Mouse (Mus musculus) cerebellum, adult 9-11 months (tissue): Measurements from ENCODE around the gene Rps23.

Source experiments
- DNase-seq: peaks from one replicate; pipeline ENCODE4 v3.0.0; 2022

Gene Rps23

DNA sequence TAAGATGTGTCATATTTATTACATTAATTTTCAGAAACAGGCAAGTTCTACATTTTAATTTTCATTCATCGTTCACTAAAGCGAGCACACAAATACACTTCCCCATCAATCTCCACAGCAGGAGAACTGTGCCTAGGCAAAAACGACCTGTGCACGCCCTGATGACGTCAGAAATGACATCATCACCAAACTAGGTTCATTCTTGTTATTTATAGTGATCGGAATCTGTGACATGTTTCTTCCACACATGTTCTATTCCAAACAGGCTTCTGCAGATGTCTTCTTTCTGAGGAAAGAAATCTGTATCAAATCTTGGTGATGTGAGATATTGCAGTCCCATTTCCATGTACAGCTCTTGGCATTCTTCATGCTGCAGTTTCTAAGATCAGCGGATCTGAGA lies 13.1 kb downstream of the Rps23 start:
- no peak for DNase-seq

DNA sequence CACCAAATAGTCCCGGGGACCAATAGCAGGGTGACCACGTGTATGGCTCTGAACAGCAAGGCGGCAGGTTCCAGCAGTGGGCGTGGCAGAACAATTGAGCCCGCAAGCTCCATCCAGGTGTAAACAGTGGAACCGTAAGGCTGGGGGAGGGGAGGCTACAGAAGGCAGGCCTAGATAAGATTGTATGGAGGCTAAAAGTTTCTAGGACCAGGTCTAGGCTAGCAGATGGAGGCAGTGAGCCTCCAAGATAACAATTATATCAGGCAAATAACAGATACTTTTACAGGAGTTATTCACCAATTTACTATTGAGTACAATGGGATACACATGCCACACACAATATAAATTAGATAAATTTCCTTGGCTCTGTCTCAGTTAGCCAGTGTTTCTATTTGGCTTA lies 16.4 kb downstream of the Rps23 start:
- no peak for DNase-seq

DNA sequence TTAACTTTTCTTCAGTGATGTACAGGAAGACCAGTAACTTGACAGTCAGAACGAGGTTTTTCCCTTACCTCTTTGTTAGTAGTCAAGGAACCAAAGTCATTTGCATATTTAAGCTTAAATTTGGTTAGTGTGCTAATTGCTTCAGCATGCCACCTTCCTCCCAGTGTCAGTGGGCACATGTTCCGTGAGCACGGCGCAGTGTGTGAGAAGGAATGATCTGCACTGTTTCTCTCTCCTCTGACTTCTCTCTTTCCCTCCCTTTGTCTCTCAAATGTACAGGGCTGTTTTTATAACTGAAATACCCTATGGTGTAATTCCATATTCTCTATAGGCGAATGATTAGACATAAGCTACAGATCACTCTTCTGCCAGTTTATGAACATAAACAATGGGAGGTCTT lies 16.8 kb downstream of the Rps23 start:
- DNase-seq = no peak

DNA sequence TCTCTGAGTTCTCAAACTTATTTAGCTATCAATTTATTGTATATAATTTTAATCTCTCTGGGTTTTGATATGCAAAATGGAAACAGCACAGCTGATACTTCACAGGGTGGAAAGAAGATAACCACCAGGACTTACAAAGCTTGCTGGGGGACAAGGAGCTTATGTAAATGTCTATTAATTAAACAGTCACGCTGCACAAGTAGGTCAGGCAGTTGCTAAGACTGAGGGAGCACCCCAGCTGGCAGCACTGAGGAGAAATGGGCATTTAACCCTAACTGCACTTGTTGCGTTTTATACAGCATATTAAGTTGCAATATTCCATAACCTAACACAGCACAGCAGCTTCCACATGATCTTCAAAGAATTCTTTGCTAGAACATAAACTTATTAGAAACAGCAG lies 36.1 kb downstream of the Rps23 start:
- DNase-seq = no peak

DNA sequence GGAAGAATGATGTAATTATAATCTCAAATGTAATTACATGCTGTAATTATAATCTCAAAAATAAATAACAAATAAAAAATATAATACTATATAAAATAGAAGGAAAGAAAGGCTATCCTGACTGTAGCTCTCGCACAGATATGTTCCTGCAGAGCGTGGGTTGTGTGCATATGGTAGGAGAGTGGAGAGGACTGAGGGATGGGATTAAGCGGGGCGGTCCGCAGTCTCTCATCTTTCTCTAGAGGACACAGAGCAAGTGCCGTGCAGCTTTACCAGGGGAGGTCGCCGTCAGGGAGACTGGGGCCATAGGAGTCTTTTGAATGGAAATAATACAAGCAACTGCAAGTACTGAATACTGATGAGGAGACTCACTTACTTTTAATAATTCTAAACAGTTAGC lies 37.8 kb downstream of the Rps23 start:
- no peak for DNase-seq

DNA sequence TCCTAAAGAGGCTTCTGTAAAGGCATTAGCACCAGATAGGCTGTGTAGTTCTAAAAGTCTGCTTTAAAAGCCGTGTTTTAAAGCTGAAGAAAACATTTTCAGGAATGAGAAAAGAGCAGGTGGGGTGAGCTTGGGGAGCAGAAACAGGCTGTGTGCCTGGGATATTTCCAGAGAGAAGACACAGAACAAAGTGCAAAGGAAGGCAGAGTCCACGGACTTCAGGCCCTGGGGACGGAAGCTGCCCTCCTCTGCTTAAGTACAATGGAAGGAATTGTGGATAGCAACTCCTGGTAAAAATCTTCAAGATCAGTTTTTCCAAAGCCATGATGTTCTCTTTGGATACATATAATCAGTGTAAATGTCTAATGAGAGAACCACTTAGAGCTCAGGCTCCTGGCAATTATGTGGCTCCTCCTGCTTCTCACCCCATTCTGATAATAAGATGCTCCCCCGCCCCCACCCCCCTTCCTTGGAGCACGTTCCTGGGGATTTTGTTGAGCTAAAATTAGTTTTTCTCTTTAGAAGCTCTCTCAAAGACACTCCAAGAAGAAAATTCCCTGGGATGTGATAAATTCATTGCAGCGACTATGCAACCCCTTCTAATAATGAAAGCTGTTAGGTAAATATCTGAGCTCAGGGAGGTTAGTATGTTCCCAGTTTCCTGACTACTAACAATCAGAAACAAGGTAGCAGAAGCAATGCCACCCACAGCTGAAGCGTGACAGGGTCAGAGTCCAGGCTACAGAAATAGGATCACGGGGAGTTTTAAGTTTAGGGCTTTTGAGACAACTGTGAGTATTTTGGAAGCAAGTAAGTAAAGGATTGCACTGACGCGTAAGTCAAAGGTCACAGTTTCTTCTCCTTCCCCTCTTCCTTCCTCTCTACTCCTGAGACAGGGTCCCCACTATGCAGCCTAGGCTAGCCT lies 40.3 kb downstream of the Rps23 start:
- no peak for DNase-seq

DNA sequence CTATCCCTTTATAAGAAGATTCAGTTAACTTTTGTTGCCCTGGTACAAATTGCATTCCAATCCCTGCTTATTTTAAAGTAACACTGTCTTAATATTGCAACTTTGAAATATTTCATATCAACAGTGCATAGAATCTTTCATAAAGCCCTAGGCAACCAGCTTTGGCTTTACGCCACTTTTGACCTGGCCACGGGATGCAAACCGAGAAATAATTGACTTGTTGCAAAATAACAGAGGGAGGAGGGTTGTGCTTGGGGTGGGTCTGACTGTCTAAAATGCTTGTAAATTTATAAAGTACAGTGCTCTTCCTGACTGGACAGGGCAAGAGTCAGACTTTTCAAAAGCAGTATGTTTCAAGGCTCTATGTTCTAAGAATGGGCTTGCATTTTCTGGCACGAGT lies 41.8 kb downstream of the Rps23 start:
- DNase-seq = no peak

DNA sequence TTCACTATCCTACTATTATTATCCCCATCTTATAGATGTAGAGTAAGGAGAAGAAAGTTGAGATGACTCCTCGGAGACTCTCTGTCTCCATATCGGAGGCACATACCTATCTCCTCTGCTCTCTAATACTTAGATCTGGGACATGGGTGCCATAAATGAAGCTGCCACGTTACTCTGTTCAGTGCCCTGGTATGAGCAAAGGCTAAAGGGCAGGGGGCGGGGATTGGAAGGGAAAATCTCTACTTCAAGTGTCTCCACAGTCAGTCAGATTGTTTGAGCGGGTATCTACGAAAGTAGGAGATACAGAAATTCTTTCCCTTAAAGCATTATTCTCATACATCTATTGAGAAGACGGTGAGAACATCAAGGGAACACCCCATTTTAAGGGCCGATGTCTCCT lies 43.2 kb downstream of the Rps23 start:
- no peak for DNase-seq

DNA sequence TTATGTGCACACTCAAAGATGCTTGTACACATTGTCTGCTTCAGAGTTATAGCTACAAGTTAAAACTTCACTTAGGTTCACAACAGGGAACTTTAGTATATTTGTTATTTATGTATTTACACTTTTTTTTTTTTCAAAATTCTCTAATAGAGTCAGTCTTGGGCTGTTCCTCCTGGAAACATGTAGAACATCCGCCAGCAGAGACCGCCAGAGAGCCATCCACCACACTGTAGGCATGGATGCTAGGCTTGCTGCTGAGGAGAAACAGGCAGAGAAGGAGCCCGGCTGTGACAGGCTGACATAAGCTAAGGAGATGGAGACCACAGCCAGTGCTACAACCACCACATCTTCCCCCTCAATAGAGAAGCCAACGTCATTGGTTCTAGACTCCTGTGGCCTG lies 44.7 kb downstream of the Rps23 start:
- DNase-seq = peak; percentile 75

DNA sequence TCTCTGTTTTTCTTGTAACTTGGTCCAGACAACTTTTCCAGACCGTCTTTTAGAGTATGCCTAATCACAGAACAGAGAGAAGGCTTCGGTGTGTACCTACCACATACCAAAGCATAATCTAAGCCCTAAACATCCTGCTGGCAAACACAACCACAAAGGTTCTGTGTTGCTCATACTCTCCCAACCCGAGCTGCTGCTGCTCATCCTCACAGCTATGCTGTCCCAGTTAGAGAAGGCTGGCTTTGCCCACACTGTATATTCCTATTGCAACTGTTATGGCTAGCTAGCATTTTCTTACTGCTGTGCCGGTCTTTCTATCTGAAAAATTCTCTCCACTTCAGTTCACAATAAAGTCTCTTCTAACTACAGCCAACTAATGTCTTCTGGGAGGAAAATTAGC lies 46.2 kb downstream of the Rps23 start:
- DNase-seq = no peak

DNA sequence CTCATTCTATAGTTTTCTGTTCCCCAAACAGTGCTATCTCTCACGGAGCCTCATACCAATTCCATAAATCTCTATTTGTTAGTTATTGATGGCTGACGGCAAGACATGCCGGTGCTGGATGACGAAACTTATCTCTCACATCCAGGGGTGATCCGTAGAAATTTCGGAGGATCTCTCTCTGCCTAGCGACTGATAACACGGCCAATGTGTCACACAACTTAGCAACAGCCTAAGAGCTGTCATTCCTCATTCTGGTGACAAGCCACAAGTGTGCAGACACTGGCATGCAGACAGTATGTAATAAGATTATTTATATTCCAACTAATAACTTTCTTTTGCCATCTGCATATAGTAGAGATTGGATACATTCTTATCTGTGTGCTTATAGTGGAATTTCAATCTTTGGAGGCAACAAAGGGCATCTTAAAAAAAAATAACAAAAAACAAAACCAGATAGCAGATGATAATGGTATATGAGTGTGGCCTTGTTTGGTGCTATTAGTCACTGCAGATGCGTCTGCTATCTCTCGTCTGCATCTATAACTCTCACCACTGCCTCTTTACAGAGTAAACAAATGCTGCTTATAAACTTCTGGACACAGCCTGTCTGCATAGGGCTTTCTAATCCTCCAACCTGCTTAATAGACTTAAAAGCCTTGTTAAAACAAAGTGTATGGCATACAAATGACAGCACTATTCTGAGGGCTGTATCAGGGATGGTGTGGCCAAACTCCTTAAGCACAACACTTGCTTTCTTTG lies 47.7 kb downstream of the Rps23 start:
- DNase-seq = no peak

DNA sequence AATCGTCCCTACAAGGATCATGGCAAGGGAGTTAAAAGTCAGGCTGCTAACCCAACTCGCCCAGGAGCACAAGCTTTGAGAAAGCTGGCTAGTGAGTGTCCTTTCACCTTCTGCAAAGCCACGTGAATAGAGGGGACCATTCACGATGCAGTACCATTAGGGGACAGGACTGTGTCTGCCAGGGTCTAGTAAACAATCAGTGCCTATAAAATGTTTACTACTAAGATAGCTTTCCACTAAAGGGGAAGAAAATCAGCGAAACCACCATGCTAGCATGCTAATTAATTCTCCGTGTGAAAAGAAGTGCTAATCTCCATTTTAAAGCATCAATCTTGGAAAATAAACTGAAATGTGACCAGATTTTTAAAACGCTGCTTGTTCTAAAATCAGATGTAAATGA lies 50.7 kb downstream of the Rps23 start:
- DNase-seq = no peak
